Mouse (Mus musculus): ENCODE data around the gene Ntf5.

Gene Ntf5

DNA sequence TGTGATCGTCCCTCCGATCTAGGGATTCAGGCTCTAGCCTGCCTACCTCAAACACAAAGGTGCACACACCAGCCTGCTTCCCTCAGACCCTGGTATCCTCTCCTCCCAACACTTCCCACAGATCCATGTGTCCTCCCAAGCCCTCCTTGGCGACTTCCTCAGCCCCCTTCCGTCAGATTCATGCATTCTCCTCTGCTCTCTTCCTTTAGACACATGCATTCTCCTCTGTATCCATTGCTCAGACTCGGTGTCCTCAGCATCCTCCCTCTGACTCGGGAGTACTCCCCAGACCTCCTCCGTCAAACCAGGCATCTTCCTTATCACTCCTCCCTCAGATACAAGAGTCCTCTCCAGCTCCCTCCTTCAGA lies 20.3 kb downstream of the Ntf5 start:
- ATAC-seq (ENCODE audit: insufficient number of reproducible peaks, low FRiP score, low TSS enrichment), result no peak

GRCm38 (mm10) chr7:45434203-45435015 lies 20.9 kb downstream of the Ntf5 start, which contains the start of gene Gys1:
Gene Gys1 (plus strand): TSS chr7:45434844.
- peak; percentile 85 for ATAC-seq (ENCODE audit: insufficient number of reproducible peaks, low FRiP score, low TSS enrichment)

- peak; percentile 1; the same call in 1 of the 2 replicates for ATAC-seq (ENCODE audit: insufficient number of reproducible peaks, low FRiP score, low TSS enrichment)
Observed at GRCm38 (mm10) chr7:45435038-45435437, 21.5 kb downstream of the Ntf5 start.

DNA sequence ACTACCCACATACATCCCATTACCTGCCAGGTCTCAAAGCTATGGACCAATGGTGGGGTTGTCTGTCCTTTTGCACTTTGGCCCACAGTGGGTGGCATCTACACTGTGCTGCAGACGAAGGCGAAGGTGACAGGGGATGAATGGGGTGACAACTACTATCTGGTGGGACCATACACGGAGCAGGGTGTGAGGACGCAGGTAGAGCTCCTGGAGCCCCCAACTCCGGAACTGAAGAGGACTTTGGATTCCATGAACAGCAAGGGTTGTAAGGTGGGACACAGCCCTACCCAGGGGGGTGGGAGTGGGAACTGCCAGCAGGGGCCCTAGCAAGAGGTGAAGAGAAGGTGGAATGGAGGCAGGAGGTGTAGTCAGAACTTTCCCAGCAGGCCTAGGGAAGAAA lies 22.9 kb downstream of the Ntf5 start:
- ATAC-seq (ENCODE audit: insufficient number of reproducible peaks, low FRiP score, low TSS enrichment), result no peak

GRCm38 (mm10) chr7:45437046-45437445 lies 23.6 kb downstream of the Ntf5 start:
- ATAC-seq (ENCODE audit: insufficient number of reproducible peaks, low FRiP score, low TSS enrichment), result no peak

DNA sequence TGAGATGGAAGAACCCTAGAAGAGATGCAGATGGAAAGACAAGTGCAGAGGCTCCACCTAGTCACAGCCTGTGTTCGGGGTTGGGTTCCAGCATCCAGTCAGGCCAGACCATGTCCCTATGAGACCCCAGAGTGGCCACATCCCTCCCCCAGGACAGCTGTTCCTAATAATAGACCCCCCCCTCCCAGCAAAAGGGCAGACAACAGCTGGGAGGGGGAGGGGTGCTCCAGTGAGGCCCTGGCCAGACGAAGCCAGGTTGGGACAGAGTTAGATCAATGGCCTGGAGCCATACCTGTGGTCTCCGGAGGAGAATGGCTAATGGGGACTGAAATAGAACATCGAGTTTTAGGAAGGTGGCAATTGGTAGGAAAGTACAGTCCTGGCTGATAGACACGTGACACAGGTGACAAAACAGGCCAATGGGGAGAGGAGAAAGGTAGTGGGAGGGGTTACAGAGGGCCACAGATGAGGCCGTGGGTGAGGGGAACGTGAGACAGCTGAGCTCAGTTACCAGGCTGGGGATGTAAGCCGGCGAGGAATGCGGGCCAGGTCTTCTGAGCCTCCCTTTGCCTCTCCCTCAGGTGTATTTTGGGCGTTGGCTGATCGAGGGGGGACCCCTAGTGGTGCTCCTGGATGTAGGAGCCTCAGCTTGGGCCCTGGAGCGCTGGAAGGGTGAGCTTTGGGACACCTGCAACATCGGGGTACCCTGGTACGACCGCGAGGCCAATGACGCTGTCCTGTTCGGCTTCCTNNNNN lies 24.2 kb downstream of the Ntf5 start, which contains the start of gene Ruvbl2:
Ruvbl2 (minus strand) TSS at position 576 of the 756 bp plus-strand sequence.
- no peak for ATAC-seq (ENCODE audit: insufficient number of reproducible peaks, low FRiP score, low TSS enrichment)

- no peak for ATAC-seq (ENCODE audit: insufficient number of reproducible peaks, low FRiP score, low TSS enrichment)
Observed at GRCm38 (mm10) chr7:45443526-45444420, 30.3 kb downstream of the Ntf5 start.

- ATAC-seq (ENCODE audit: insufficient number of reproducible peaks, low FRiP score, low TSS enrichment), result no peak
Observed at GRCm38 (mm10) chr7:45446589-45446988, 33.1 kb downstream of the Ntf5 start.

DNA sequence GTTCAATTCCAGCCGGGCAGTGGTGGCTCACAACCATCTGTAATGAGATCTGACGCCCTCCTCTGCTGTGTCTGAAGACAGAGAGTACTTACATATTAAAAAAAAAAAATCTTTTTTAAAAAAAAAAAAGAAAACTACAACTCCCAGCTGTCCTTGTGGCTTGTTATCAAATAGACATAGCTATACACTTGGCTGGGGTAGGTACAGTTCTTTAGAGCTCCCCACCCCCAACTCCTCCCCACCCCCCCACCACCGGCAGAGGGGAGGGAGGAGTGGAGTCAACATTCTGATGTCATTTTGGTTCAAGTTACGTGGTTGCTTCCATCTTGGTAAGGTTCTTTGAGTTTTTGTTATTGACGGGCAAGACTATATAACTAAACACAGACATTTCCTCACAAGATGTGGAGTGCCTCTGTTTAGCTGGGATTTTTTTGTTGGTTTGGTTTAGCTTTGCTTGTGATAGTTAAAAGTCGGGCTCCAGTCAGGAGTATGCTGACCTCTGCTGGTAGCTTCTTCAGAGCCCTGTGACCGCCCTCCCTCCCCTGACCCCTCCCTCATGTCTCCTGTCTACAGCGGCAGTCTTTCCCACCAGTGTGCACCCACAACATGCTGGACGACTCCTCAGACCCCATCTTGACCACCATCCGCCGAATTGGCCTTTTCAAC lies 34.0 kb downstream of the Ntf5 start:
- no peak for ATAC-seq (ENCODE audit: insufficient number of reproducible peaks, low FRiP score, low TSS enrichment)

DNA sequence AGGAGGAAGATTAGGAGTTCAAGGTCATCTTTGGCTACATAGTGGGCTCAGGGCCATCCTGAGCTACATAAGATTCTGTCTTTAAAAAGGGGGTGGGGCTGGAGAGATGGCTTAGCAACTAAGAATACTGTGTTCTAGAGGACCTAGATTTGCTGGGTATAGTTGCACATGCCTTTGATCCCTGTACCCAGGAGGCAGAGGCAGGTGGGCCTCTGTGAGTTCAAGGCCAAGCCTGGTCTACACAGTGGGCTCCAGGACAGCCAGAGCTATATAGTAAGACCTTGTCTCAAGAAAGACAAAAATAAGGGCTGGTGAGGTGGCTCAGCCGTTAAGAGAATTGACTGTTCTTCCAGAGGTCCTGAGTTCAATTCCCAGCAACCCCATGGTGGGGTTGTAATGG lies 36.5 kb downstream of the Ntf5 start:
- no peak for ATAC-seq (ENCODE audit: insufficient number of reproducible peaks, low FRiP score, low TSS enrichment)

DNA sequence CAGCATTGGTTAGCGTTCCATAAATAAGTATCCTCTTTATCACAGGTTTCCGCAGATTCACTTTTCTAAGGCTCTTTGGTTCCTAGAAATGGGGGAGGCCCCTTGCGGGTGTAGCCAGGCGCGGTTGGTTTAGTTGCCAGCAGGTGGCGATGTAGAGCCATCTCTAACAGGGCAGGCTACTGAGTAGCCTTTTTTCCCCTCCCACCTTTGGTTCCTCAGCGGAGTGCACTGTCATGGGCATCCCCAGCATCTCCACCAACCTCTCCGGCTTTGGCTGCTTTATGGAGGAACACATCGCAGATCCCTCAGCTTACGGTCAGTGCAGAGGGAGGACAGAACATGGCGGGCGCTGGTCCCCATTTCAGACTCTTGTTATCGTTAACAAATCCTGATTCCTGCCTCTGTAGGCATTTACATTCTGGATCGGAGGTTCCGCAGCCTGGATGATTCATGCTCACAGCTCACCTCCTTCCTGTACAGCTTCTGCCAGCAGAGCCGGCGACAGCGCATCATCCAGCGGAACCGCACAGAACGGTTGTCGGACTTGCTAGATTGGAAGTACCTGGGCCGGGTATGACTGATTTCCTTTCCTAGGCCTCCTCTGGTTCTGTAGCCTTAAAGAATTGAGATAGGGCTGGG lies 38.0 kb downstream of the Ntf5 start:
- peak; percentile 75; the same call in 1 of the 2 replicates for ATAC-seq (ENCODE audit: insufficient number of reproducible peaks, low FRiP score, low TSS enrichment)

DNA sequence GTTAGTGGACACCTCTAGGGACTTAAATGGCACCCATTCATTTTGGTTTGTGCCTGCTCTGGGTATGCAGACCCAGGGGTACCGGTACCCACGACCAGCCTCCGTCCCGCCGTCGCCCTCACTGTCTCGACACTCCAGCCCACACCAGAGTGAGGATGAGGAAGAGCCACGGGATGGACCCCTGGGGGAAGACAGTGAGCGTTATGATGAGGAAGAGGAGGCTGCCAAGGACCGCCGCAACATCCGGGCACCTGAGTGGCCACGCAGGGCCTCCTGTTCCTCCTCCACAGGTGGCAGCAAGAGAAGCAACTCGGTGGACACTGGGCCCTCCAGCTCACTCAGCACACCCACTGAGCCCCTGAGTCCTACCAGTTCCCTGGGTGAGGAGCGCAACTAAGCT lies 41.5 kb downstream of the Ntf5 start:
- ATAC-seq (ENCODE audit: insufficient number of reproducible peaks, low FRiP score, low TSS enrichment), result no peak

GRCm38 (mm10) chr7:45455932-45456696 lies 42.6 kb downstream of the Ntf5 start:
- no peak for ATAC-seq (ENCODE audit: insufficient number of reproducible peaks, low FRiP score, low TSS enrichment)

- no peak for ATAC-seq (ENCODE audit: insufficient number of reproducible peaks, low FRiP score, low TSS enrichment)
Observed at GRCm38 (mm10) chr7:45456721-45457203, 43.3 kb downstream of the Ntf5 start.

DNA sequence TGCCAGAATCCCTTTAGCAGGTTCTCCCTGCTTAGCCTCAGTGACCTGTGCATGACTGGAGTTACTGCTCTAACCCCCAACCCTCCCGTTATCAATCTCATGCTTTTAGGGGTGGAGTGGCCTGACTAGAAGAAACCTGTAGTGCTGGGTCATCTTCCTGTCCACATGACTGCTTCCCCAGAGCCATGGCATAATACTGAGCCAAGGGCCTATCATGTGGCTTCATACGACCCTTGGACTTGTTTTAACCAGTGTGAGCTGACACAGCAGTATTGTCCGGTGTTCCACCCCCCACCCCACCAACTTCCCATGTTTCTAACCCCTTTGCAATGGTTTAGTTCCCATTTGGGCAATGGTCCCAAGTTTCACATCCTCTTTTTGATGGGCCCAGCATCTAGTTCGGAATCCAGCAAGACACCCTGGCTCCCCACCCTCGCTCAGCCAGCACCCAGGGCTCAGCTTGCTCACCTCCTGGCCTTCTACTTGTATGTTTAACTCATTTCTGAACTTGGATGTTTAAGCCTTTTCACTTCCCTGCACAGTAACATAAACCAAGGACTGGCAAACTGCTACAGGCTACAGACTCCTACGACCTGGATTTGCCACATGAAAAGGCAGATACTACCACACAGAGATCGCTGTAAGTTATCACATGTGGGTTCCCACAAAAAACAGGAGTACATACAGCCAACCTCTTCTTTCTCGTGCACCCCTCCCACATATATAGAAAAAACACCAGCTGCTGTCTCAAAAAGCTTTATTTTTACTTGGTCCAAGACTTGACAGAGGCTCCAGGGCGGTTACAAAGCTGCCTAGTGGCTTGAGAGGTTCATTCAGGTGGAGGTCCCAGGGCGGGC lies 43.9 kb downstream of the Ntf5 start:
- no peak for ATAC-seq (ENCODE audit: insufficient number of reproducible peaks, low FRiP score, low TSS enrichment)

- peak; percentile 59; the same call in 1 of the 2 replicates for ATAC-seq (ENCODE audit: insufficient number of reproducible peaks, low FRiP score, low TSS enrichment)
Observed at GRCm38 (mm10) chr7:45458748-45459563, 45.5 kb downstream of the Ntf5 start.

All from cerebellum, adult (tissue).